Mouse (Mus musculus) adipocyte (in vitro differentiated cells): ENCODE results near the gene Mgat4c.

Source experiments
- DNase-seq: peaks from one replicate; pipeline ENCODE4 v3.0.0-alpha.2; 2016; ENCODE audit warnings: low spot score

Mgat4c gene

DNA sequence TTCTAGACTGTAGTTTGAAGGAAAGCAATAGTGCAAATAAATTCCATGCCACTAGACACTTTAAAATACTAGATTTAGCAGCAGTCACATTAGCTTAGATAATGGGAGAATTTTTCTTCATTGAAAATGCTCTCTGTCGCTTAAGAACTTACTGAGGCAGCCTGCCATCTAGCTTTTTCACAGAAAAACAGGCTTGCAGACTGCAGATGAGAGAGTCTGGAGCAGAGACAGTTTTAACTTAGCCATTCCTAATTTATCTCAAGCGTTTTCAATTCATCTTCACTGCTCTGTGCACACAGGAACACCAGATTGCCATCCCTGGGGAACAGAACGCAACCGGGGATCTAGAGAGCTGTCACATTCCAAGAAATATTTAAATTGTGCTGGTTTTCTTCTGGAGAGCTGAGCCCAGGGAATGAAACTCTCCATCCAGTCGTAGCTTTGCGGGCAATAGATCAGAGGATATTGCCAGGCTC lies at the start of gene Mgat4c:
Gene Mgat4c (plus strand): TSS at position 51 of the 476 bp plus-strand sequence.
- no peak for DNase-seq

DNA sequence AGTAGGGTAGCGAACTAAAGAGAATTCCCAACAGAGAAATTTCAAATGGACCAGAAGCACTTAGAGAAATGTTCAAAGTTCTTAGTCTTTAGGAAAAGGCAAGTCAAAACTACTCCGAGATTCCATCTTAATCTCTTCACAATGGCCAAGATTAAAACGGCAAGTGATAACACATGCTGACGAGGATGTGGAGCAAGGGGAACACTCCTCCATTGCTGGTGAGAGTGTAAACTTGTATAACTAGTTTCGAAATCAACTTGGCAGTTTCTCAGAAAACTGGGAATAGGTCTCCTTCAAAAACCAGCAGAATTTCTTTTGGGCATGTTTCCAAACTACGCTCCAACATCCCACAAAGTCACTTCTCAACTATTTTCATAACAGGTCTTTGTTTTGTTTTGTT lies 46.0 kb upstream of the Mgat4c start:
- peak; percentile 20 for DNase-seq

DNA sequence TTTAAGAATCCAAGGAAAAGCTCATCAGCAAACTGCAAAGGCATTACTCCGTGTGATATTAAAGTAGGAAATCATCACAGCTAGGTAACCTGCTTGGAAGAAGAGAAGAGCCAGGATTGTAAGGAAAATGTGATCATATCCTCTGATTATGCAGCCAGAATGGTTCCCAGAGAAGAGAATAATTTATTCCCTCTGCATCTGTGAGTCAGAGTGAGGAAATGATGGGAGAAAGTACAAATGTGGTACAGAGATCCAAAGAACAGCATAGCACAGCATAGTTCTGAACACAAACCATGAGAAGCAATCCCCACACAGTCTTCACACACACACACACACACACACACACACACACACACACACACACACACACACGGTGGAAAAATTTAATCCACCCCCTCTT lies 40.2 kb upstream of the Mgat4c start:
- no peak for DNase-seq

DNA sequence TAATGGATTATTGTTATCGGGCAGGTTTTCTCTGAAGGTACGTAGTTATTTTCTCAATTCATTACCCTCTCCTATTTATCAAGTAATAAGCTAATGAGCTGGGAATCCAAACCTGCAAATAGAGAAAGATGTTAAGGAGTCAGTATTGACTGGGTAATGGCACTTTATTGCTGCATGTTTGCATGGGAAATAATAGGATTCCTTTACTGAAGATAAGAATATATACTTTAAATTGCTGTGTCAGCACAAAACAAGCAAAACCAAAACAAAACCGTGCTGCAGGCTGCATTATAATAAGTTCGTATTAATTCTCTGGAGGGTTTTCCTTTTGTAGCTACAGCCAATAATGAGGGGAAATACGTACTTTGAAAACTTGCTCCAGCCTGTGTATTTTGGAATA lies 627 bp downstream of the Mgat4c start:
- DNase-seq, result no peak

DNA sequence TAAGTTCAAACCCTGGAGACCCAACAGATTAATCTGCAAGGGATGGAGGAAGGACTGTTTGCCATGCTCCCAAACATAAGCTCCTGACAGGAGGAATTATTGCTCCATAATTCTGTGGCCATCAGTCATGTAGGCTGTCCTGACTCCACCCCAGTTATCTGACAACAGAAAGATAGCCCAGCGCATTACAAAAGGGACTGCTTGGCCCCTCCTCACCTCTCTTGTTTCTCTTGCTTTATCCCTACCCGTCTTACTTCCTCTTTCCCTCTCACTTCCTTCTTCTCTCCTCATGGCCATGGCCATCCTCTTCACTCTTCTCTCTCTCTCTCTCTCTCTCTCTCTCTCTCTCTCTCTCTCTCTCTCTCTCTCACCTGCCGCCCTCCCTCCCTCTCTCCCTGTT lies 80.5 kb downstream of the Mgat4c start:
- no peak for DNase-seq

DNA sequence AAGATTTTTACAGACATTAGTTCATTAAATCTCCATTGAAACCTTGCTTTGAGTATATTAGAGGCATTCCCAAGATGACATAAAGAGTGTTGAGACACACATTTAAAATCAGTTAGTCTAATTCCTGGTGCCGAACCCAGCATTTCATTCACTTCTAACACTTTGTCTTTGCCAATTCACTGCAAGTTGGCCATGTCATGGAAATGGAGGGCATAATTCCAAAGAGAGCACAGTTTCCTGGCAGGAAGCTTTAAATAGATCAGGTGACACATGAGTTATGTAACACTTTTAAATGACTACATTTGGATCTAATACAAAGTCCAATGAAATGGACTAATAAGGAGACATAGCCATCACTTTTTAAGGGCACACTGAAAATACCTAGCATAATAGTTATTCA lies 89.4 kb downstream of the Mgat4c start:
- DNase-seq, result peak; percentile 3

DNA sequence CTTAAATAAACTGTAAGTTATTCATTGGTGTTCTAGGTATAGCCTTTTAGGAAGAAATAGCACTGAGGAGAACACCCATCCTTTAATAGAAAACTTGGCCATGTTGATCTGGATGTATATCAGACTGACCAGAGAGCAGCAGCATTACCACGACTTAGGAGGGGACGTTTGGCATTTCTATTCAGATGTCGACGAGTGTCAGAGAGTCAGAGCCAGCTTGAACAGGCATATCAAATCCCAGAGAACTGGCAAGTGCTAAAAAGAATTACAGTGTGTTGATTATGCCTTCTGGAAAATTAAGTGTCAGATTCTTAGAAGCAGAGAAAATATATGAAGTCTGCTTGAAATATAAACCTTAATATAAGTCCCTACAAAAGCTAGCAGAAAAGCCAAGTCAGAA lies 89.9 kb downstream of the Mgat4c start:
- DNase-seq, result no peak

DNA sequence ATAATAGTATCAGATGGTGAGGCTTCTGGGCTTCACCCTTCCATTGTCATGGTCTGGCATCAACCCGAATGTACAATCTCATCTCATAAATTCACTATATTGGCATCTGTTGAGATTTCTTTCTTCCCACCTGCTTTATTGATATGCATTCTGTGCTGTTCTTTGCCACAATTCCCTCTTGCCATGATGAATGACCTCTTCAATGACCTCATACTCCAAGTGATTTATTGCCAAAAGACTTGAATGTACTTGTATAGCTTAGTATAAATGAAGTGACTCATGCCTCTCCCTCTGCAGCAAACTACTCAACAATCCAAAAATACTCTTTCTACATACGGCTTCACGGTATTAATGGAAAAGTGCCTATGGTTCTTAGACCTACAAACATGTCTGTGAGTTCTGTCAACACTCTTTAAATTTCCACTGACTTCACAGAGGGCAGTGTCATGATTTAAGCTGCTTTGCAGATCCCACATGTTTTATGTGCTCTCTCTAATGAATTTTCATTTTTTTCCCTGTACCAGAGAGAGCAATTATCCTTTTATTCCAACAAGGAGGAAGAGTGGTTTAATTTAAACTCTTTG lies 102.0 kb downstream of the Mgat4c start:
- no peak for DNase-seq

DNA sequence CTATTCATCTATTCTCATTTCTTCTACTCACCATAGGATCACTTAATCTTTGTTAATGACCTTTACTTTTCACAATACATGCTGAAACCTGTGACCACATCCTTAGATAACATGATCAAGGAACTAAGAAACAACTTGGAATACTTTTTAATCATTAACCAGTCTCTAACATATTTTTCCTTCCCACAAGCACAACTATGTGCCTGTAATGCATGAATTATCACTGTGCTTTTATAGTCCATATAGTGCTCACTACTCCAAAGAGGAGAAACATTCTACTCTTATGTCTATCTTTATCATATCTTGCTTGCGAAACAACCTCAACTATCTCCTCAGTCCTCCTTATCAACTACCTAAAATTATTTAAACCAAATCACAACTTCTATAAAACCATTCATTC lies 114.2 kb downstream of the Mgat4c start:
- no peak for DNase-seq

DNA sequence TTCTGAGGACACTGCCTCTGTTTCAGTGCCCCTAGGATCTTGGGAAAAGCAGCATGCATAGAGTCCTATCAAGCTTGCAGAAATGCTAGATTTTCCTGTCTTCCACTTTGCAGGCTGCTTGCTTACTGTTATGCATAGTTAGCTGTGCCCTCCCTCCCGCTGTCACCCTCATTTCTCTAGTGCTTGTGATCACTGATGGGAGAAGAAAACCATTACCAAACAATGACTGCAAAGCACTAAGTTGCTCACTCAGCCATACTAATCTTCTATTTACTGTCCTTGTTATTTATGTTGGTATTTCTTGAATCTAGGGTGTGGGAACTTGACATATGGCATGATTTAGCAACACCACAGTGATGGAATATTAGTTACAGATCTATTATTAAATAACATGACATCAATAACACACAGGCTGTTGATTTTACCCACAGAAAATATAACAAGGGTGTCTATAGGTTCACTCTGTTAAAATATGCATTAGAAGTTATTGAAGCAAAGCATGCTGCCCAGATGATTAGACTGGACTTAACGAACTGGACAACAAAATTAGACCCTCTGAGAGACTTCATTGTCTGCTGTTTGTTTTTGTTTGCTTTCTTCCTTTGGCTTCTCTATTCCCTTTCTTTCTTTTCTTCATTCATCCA lies 117.7 kb downstream of the Mgat4c start:
- DNase-seq, result no peak

DNA sequence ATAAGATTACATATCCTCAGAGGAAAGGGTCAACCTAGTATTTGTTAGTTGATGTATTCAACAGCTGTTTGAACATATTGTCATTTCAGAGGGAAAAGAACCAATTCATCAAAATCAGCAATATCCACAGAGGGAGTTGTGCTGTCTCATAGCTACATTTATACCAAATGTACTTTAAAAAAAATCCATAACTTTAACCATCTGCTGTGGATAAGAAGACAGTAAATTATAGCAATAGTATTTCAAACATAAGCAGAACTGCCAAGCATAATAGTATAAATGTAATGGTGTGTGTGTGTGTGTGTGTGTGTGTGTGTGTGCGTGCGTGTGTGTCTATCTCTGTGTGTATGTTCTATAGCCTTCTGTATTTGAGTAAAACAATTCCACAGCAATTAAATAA lies 127.5 kb downstream of the Mgat4c start:
- no peak for DNase-seq

DNA sequence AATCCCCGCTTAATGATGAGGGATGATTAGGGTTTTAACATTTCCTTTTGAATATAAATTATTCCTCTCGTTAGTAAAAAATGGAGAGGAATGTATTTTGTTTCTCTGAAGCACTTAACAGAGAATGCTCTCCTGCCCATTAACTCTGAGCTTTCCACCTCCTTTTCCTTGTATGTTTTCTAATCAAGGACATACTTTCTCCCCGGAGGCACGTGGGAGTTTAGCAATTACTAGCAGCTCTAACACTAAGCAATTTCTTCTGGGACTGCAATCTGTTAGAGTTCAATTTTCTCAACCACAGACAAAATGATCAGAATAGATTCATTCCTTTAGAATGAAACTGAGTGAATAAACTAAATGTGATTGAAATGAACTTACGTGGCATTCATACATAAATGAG lies 135.6 kb downstream of the Mgat4c start:
- no peak for DNase-seq

DNA sequence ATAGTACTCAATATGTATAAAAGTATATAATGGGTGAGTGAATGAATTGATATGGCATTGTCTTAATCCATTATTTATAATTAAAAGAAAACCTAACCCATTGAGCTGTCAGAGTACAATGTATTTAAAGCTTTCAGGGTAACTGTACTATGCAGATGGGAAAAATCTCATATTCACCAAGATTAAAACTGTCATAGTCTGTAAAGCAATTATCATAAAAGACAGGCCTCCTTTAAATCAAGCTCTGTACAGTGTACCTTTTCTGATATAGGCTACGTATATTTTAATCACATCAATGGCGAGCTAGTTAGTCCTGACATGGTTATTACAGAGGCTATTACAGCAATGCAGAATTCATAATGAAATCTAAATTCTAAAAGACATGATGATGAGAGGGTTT lies 146.7 kb downstream of the Mgat4c start:
- DNase-seq, result no peak

DNA sequence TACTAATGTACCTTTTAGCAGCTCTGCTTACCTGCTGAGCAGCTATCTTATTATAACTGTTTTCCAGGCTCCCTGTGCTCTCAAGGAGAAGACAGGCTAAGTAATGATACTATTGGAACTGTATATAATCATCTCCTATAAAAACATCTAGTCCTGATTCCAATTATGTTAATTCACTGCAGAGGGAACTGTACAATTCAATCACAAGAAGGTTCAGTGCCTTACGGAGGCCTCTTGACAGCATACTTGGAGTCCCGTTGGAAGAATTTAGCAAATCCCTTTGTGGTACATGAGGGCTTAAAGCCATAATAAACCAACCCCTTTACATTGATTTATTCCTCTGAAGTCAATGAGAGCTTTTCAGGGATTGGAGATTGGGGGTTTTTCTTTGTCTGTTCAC lies 174.8 kb downstream of the Mgat4c start:
- no peak for DNase-seq

DNA sequence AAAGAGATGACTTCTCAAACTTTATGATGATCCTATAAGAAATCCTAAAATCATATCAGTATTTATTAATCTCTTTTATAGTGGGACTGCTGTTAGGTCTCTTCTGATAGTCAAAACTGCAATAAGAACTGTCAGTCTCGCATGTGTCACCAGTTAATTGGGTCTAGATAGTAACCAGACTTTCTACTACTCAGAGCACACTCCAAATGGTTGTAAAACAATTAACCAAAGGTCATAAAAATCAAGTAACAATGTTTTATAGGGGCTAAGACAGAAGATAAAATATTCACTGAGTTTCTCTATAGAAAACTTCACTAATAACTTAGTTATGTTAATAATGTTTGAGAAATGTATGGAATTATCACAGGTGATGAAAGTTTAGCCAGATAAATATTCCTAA lies 208.6 kb downstream of the Mgat4c start:
- no peak for DNase-seq

DNA sequence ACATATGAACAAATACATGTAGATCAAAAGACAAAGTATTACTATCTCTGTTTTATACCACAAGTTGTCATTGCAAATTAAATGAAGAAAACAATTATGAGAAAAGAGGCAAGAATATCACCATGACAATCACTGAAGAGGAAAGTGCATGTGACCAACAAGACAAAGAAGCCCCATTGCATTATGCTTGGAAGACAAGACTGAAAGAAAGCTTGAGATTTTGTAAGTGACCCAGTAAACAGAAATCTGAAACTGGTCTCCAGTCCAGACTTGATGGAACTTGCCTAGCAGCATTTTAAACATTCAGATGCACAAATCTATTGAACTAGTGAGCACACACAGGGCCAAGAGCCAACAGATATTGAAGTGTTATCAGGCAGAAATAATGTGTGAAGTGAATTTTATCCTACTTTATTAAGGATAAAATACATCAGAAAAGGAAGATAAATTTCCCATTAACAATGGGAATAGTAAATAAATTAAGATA lies 236.1 kb downstream of the Mgat4c start:
- DNase-seq, result no peak

DNA sequence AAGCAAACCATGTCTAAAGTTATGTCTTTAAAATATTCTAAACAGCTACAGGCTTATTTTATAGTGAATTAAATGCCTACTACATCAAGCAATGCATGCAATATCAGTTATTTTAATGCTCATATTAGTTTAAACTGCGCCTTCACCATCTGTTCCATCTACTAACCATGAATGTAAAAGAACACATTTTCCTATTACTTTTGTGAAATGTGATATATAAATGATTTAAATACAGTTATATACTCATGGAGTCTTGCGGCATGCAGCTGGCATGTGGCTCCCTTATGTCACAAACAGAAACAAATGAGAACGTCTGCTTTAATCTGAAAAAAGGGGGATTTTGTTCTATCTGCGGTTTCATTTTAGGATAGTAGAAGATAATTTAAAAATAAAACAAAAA lies 316.3 kb downstream of the Mgat4c start:
- DNase-seq, result no peak

DNA sequence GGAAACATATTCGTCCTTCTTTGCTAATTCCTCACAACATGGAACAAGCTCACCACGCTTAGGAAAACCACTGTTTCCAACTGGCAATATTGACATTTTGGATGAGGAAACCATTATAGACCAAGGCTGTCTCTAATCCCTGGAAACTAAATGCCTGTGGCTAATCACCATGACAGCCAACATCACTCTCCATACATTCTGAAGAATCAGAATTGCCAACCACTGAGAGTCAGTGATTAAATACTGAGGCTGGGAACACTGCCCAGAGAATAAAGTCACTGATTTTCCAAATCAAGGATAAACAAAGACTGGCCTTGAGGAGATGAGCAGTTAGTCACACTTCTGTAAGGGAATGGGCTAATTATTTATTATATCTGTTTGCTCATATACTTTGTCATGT lies 361.2 kb downstream of the Mgat4c start:
- DNase-seq, result no peak

DNA sequence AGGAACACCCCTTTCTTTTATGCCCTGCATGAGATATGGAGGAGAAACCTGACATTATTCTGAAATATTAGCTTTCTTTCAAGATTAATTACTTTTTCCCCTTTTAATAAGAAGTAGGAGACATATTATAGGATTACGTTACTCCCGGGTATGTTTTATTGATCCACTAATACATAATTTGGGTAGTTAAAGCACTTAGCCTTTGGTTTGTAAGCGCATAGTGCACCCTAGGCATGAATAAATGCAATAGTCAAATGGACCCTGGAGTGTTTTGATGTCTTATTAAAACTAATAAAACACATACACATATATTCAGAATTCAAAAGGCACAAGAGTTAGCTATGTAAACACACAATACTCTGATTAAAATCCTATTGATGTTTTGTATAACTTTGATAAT lies 374.9 kb downstream of the Mgat4c start:
- DNase-seq, result no peak

DNA sequence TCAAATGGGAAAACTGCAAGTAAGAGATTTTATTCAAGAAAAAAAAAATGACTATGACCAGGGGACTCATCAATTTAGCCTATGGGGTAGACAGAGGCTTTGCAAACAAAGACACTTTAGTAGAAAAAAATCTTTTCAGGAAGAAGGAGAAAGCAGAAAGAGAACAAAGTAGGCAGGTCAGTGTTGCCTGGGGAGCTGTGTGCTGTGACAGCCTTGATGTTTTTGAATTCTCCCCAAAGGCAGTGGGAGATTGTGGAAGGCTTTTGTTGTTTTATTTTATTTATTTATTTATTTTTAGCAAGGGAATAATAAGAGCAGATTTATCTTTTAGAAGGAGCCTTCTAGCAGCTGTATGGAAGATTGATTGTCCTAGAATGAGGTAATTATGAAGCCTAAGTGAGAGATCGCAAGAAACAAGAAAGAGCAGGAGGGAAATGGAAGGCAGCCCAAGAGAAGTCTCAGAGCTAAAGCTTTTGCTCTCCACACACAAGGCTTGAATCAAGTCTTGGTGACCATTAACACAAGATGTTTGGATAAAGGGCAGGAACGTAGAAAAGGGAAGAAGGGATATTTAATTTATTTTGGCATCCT lies 375.8 kb downstream of the Mgat4c start:
- DNase-seq, result no peak

DNA sequence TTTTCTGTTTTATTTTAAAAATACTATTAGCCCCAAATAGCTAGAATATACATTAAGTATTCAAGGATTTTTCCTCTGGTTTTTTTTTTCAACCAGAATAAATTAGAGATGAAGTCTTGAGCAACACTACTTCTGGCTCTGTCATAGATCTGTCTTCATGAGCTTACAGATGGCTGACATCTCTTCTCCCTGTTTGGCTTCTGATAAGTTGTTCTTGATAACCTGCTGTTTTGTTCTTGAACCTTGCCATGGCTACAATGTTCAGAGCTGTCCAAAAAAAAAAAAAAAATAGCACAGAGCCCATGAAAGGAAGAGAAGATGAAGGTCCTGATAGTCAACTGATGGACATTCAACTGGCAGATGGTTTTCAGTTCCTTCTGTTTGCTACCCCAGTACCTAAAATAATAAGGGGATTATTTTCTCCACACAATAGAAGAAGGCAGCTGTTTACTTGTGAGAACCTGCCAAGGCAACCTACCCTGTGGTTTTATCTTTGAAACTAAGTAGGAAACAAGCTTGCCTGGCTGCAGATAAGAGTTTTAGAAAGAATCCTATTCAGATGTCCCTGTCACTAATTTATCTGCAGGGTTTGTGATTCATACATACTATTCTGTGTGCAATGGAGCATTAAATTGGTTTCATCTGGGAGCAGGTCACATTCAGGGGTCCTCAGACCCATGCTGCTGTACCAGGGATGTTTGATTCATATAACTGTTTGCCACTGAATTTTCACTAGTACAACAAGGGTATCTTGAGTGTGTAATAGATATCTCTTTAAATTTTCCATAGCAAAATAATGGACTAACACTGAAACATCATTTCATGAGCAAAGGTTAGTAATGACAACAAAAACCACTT lies 393.5 kb downstream of the Mgat4c start:
- no peak for DNase-seq

DNA sequence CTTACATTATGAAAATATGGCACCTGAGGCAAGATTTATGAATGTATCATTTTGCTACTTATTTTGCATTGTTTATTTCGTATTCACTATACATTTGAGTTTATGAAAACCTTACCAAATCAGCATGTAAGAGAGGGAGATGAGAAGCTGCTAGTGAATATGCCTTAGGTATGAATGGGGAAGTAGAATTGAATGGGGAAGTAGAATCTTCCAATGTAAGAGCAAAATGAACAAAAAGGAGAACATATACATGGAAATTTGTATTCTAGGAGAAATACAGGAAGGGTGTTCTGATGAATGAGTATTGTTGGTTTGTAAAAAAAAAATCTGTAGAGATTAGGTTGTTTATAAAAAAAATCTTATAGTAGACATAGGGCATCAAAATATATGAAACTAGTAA lies 441.9 kb downstream of the Mgat4c start:
- DNase-seq, result no peak

DNA sequence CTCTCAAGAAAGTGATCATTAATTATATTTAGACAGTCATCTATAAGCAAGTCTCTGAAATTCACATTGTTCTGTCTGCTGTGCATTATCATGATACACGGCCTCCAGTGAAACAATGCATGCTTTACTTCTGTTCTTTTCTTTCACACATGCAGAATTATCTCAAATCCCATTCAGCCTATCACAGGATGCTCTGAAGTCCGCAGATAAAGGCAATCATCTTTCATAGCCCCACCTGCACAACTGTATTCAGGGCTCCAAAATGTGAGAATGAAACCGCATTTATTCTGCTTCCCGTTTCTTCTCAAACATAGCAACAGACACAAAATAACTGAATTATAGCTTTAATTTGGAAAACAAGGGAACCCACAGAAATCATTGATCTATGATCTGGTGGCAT lies 446.1 kb downstream of the Mgat4c start:
- no peak for DNase-seq
